Mouse (Mus musculus) left cerebral cortex, adult 6 months (tissue): ENCODE results near the gene Gstk1. TPM values are rescaled to one million over a fixed set of nuclear protein-coding genes. Genes with fewer than 3 reads are reported as not detected.

Experiments used
- long read RNA-seq, 2 experiments: library from polyadenylated mRNA; unstranded; transcript quantifications; one replicate each; pipeline ENCODE4 v2.0.0; 2019 to 2020
- polyA plus RNA-seq: library from polyadenylated mRNA; unstranded; fragments of <200 nt; fragmentation: Nextera tagmentation; gene quantifications from 2 replicates; pipeline ENCODE4 v1.2.3, GENCODE M21; 2021

Gstk1 gene
- 39.6 and 39.7 TPM in 2 replicates for polyA plus RNA-seq
- long read RNA-seq, experiment 1, transcript Gstk1-201 (8 exons, 930 nt), result major isoform, 8 of 9 reads
- long read RNA-seq, experiment 1, partial matches to known transcripts, result 0 of 9 reads
- long read RNA-seq, experiment 1, other reads (novel, unspliced or antisense), result 1 of 9 reads
- long read RNA-seq, experiment 2, transcript Gstk1-201 (8 exons, 930 nt), result major isoform, 39 of 42 reads
- long read RNA-seq, experiment 2, partial matches to known transcripts, result 2 of 42 reads
- long read RNA-seq, experiment 2, other reads (novel, unspliced or antisense), result 1 of 42 reads

DNA sequence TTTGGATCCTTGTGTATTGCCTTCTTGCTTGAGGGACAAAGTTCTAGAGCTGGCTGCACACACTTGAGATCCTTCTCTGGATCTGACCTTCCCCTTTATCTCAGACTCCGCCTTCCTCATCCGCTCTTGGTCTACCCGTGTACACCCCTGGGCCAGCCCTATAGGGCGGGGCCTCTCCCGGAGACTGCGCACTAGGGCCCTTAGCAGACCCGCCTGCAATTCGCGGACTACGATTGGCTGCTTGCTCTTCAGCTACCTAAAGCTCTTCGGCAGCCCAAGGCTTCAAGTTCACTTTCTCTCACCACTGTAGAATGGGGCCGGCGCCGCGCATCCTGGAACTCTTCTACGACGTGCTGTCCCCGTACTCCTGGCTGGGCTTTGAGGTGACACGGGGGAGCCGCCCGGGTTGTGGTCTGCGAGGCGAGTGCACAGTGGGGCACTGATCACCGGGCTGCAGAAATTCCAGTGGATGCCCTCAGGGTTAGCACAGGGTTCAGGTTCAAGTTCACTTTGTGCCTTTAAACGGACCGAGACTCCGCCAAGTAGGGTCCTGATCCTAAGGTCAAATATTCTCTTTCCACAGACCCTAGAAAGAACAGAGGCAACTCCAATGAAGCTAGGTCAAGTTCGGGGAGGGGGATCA lies at the start of gene Gstk1:
TSS of gene Gstk1 (plus strand) at position 225 of the 643 bp plus-strand sequence.

DNA sequence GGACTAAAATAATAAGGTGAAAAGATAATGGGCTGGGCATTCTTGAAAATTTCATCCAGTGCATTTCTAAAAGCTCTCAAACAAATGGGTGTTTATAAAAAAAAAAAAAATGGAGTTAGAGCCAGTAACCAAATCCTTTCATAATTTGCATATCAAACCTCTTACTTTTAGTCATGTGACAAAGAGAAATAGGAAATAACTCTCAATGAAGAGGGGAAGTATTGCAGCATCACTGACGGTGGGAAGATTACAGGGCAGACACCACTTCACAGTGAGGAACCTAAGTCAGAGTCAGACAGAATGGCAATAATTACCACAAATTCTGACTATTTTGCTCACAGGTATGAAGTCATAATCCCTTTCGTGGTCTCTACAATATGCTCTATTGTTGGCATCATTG lies 30.7 kb upstream of the Gstk1 start, which contains the start of gene Tas2r144:
TSS of gene Tas2r144 (plus strand) at position 301 of the 400 bp plus-strand sequence.

GRCm38 (mm10) chr6:42261524-42262170 lies 15.9 kb downstream of the Gstk1 start, which contains the start of gene Tmem139:
Gene Tmem139 (plus strand): TSS chr6:42261970.

GRCm38 (mm10) chr6:42264626-42265312 lies 19.0 kb downstream of the Gstk1 start, which contains the start of gene Casp2:
Gene Casp2 (plus strand): TSS chr6:42264985.

DNA sequence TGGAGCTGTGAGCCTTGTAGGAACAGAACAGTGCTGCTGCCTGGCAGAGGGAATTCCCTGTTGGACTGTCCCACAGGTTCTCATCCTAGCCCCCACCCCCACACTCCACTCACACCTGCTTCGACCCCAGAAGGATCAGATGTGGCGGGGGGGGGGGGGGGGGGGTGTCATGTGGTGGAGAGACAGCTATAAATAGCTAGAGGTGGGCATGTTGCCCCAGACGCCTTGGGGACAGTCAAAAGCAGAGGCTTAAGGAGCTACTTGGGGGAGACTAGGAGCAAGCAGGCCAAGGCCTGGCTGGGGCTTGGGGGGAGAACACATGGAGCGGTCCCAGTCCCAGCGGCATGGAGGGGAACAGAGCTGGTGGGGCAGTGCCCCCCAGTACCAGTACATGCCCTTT lies 40.7 kb downstream of the Gstk1 start, which contains the start of gene Clcn1:
TSS of gene Clcn1 (plus strand) at position 238 of the 400 bp plus-strand sequence.

Other genes with a start within 250 kb of the Gstk1 start
- gene Sva, start 207.5 kb upstream of the Gstk1 start, polyA plus RNA-seq, result not detected in 2 replicates
- gene Tas2r139, start 105.0 kb upstream of the Gstk1 start, polyA plus RNA-seq, result not detected in 2 replicates
- gene Tas2r144, start 30.6 kb upstream of the Gstk1 start, polyA plus RNA-seq, result not detected in 2 replicates
- gene Tmem139, start 16.0 kb downstream of the Gstk1 start, polyA plus RNA-seq, result not detected in 2 replicates
- 3.1 and 4.3 TPM in 2 replicates for gene Casp2, start 19.1 kb downstream of the Gstk1 start, polyA plus RNA-seq
- gene Clcn1, start 40.8 kb downstream of the Gstk1 start, polyA plus RNA-seq, result 0.16 and 0.19 TPM in 2 replicates
- gene Fam131b, start 78.7 kb downstream of the Gstk1 start, polyA plus RNA-seq, result 6.5 and 15.8 TPM in 2 replicates
- 9.2 and 25.8 TPM in 2 replicates for gene Zyx, start 103.7 kb downstream of the Gstk1 start, polyA plus RNA-seq
- gene Epha1, start 127.3 kb downstream of the Gstk1 start, polyA plus RNA-seq, result 0.11 TPM in 1 of 2 replicates, not detected in the other
- not detected in 2 replicates for gene Tas2r143, start 154.3 kb downstream of the Gstk1 start, polyA plus RNA-seq
- gene Tas2r135, start 159.5 kb downstream of the Gstk1 start, polyA plus RNA-seq, result not detected in 2 replicates
- gene Tas2r126, start 188.6 kb downstream of the Gstk1 start, polyA plus RNA-seq, result not detected in 2 replicates
- gene Olfr458, start 219.3 kb downstream of the Gstk1 start, polyA plus RNA-seq, result not detected in 2 replicates
- gene Olfr457, start 230.4 kb downstream of the Gstk1 start, polyA plus RNA-seq, result 0.03 TPM in 1 of 2 replicates, not detected in the other
- not detected in 2 replicates for gene Olfr456, start 241.3 kb downstream of the Gstk1 start, polyA plus RNA-seq